Mouse (Mus musculus): ENCODE data around the gene Apol9b.
"Not testable (repeated sequence)": the region's sequence is repeated elsewhere in the genome, so short reads cannot be mapped to it uniquely, and the experiment has no call there.

GRCm38 (mm10) chr15:77728739-77729138 lies at the start of gene Apol9b:
- not testable (repeated sequence) for TF ChIP-seq POLR2A (IDR thresholded peaks at IDR 0.05; ENCODE audit: low read depth, low read length); CTCF (IDR thresholded peaks at IDR 0.05; ENCODE audit: extremely low read depth, insufficient read depth, insufficient read length, insufficient replicate concordance)

Data from spleen, adult 2 months (tissue).